Mouse (Mus musculus) hindbrain, embryonic 11.5 days (tissue): ENCODE data around the gene Msmo1. TPM values are rescaled to one million over a fixed set of nuclear protein-coding genes. Genes with fewer than 3 reads are reported as not detected.

Experiments used
- ATAC-seq: fragments of 200-750 bp; cut with Nextera tagmentation; 2 replicates; pipeline ENCODE4 v1.8.0; 2017; ENCODE audit warnings: mild to moderate bottlenecking, moderate TSS enrichment, moderate library complexity; ENCODE audit not compliant: low FRiP score
- DNase-seq: peaks from one replicate; pipeline ENCODE4 v3.0.0-alpha.2; 2015; ENCODE audit warnings: low spot score
- H3K27ac ChIP-seq: fragments of 300-500 bp; sonication (generic); 2 replicates; pipeline ENCODE4 v1.5.1; 2014; ENCODE audit warnings: mild to moderate bottlenecking, low read depth, low read length
- H3K27me3 ChIP-seq: fragments of 300-500 bp; sonication (generic); 2 replicates; pipeline ENCODE4 v1.6.1; 2014; ENCODE audit warnings: mild to moderate bottlenecking, low read length, moderate library complexity, mixed read lengths; ENCODE audit not compliant: control insufficient read depth, insufficient read depth
- H3K36me3 ChIP-seq: fragments of 300-500 bp; sonication (generic); 2 replicates; pipeline ENCODE4 v1.6.1; 2014; ENCODE audit warnings: mild to moderate bottlenecking, low read length, moderate library complexity, mixed read lengths; ENCODE audit not compliant: control insufficient read depth, insufficient read depth
- H3K4me1 ChIP-seq: fragments of 300-500 bp; sonication (generic); replicated peaks from 2 replicates; pipeline ENCODE4 v1.6.1; 2014; ENCODE audit warnings: low read length, mixed read lengths; ENCODE audit not compliant: control insufficient read depth, insufficient read depth
- H3K4me2 ChIP-seq: fragments of 300-500 bp; sonication (generic); replicated peaks from 2 replicates; pipeline ENCODE4 v1.6.1; 2014; ENCODE audit warnings: mild to moderate bottlenecking, low read depth, low read length
- H3K4me3 ChIP-seq: fragments of 300-500 bp; sonication (generic); 2 replicates; pipeline ENCODE4 v1.5.1; 2014; ENCODE audit warnings: low read depth, low read length
- H3K9ac ChIP-seq: fragments of 300-500 bp; sonication (generic); 2 replicates; pipeline ENCODE4 v1.6.1; 2014; ENCODE audit warnings: low read depth, low read length
- H3K9me3 ChIP-seq: fragments of 300-500 bp; sonication (generic); 2 replicates; pipeline ENCODE4 v1.6.1; 2016; ENCODE audit warnings: low read length; ENCODE audit not compliant: control insufficient read depth
- WGBS: fragments of 180-500 bp; shearing (Covaris S2); extraction: QIAGEN DNeasy Blood & Tissue Kit; methylation state at CpG from one replicate; pipeline ENCODE4 v1.1.7; 2014; 5-methylcytosine and 5-hydroxymethylcytosine counted together
- polyA plus RNA-seq: library from polyadenylated mRNA; unstranded; fragments of >200 nt; fragmentation: Nextera tagmentation; extraction: Ambion mirVana; gene quantifications from 2 replicates; pipeline ENCODE4 v1.2.1, GENCODE M21; 2014

Gene Msmo1
- polyA plus RNA-seq, 1 experiment from 2014 or later = 238 TPM

DNA sequence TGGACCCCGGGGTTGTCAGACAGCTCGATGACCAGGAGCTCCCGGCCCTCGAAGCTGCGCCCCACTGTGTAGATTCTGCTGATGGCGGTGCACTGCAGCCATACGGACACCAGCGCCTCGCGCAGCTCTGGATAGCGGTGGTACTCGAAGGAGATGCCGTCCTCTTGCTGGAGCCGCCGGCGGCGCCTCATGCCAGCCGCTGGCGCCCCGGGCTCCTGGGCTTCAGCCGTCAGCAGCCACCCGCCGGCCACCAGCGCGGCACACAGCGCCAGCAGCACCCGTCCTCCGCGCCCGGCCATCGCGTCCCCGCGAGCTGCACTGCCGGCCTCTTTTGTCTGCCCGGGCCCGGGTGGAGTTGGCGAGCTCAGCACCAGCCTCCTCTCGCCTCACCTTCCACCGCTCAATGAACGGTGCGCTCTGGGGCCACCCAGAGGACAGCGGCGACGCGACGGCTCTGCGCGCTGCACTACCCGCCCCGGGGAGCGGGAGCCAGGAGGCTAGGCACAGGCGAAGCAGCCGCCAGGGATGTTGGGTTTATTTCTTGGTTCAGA lies 40.9 kb downstream of the Msmo1 start, which contains the start of gene Cpe:
Gene Cpe, minus strand, starts transcription at position 404 of the 551 bp plus-strand sequence.
- H3K36me3 ChIP-seq = no peaks in the 10 kb centered on the region
- DNase-seq = peak; percentile 88
- H3K4me1 ChIP-seq = no peaks in the 10 kb centered on the region
- H3K9ac ChIP-seq = peak within 1 kb of the TSS; percentile 93
- no peaks in the 10 kb centered on the region for H3K27me3 ChIP-seq
- no peaks in the 10 kb centered on the region for H3K9me3 ChIP-seq
- H3K4me3 ChIP-seq = peak within 1 kb of the TSS; percentile 72
- peak within 1 kb of the TSS; percentile 66 for H3K4me2 ChIP-seq
- ATAC-seq = peak; percentile 99
- WGBS = 0% methylated on average over 49 of the region's 54 CpGs
- peak within 1 kb of the TSS; percentile 93 for H3K27ac ChIP-seq

DNA sequence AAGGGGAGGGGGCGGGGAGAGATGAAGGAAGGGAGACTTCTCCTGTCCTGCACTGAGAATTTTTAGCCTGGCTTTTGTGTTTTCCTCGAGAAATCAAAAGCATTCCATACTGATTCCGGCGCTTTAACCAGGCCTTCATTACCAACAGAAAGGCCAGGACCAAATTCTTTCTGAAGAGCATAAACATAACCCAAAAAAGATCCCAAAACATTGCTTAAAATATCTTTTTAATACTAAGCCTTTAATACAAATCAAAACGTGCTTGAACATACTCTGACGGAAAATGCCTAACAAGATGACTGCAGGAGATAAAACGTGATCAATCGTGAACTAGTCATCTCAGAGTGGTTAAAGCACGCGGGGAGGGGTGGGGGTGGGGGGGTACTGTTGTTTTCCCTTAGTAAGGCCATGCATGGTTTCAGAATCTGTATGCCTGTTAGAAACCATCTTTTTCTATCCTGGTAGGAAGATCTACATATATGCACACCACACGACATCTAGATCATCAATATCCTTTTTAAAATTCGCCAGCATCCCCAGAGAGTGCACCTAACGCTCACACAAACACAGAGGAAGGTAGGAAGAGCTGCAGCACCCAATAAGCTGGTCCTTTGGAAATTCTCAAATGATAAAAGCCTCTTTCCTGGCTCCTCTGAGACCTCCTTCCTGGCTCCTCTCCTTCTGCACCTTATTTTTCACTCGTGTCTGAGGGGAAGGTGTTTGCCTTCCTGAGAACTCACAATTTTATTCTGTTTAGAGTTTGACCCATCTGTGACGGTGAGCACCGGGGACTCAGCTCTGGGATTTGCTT lies 41.8 kb downstream of the Msmo1 start:
- H3K4me1 ChIP-seq = no peaks in the 10 kb centered on the region
- WGBS = 10% methylated on average over 16 of the region's 16 CpGs
- ATAC-seq = no peak
- H3K4me2 ChIP-seq = peak overlapping the region; percentile 66
- H3K27me3 ChIP-seq = no peaks in the 10 kb centered on the region
- no peaks in the 10 kb centered on the region for H3K9me3 ChIP-seq
- no peaks in the 10 kb centered on the region for H3K36me3 ChIP-seq
- peak overlapping the region; percentile 93 for H3K27ac ChIP-seq
- DNase-seq = peak; percentile 48
- peak overlapping the region; percentile 93 for H3K9ac ChIP-seq
- H3K4me3 ChIP-seq = peak overlapping the region; percentile 72

DNA sequence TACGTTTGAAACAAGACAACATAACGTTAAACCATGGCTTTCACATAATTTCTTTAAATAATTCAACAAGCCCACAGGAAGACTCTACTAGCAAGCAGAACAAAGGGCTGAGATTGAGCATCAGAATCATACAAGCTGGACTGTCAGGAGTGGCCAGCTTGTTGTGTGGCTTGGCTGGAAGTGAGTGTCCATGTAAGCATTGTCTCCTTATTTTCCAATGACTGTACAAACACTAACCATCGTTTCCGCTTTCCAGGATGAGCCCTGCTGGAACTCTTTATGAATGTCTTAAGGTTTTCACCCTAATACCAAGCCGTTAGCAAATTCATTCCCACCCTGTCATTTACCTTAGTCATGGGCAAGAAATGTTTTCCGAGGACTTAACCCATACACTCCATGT lies 42.7 kb downstream of the Msmo1 start:
- ATAC-seq (no peak), DNase-seq (no peak)
- Histone ChIP-seq H3K9ac (no peak overlapping the region), H3K27ac (no peak overlapping the region), H3K4me2 (peak overlapping the region; percentile 16), H3K36me3 (no peaks in the 10 kb centered on the region), H3K4me3 (no peak overlapping the region), H3K9me3 (no peaks in the 10 kb centered on the region), H3K27me3 (no peaks in the 10 kb centered on the region), H3K4me1 (no peaks in the 10 kb centered on the region)
- 85% methylated on average over 6 of the region's 6 CpGs for WGBS

DNA sequence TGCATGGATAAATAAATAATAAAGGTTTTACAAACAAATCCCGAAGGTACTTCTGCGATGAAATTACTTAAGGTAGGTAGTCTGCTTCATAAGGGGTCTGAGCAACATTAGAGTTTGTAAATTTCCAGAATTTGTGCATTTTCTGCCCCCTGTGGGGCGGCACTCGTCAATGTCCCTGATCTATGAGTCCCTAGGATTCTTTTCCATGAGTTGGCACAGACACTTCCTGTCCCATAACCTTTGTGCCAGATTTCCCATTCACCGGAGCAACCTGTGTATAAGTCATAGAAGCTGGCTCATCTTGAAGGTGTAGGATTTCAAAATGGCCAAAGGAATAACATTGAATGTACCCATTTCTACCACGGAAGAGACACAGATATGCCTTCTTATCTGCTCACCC lies 43.3 kb downstream of the Msmo1 start:
- ATAC-seq (no peak), DNase-seq (no peak)
- H3K36me3 ChIP-seq = no peaks in the 10 kb centered on the region
- no peak overlapping the region for H3K9ac ChIP-seq
- WGBS = 78% methylated on average over 6 of the region's 6 CpGs
- H3K27me3 ChIP-seq = no peaks in the 10 kb centered on the region
- no peak overlapping the region for H3K4me2 ChIP-seq
- no peak overlapping the region for H3K4me3 ChIP-seq
- no peaks in the 10 kb centered on the region for H3K4me1 ChIP-seq
- no peak overlapping the region for H3K27ac ChIP-seq
- no peaks in the 10 kb centered on the region for H3K9me3 ChIP-seq

DNA sequence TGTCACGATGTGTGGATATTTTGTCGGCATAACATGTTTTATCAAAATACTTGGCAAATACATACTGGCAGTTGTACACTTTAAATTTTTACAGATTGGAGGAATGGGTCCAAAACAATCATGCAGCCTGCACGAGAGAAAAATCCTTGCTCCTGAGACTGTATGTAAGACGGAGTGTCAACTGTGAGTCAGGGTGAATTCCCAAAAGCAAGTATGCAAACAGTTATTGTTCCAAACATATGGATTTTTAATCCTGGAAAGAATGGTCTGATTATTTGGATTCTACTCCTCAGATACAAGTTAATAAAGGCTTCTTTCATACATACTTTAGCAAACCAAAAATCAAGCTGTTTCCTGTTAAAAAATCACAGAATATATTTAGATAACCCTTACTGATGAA lies 44.9 kb downstream of the Msmo1 start:
- ATAC-seq (no peak), DNase-seq (no peak)
- Histone ChIP-seq H3K4me1 (no peaks in the 10 kb centered on the region), H3K27ac (no peak overlapping the region), H3K9me3 (no peaks in the 10 kb centered on the region), H3K9ac (no peak overlapping the region), H3K4me2 (no peak overlapping the region), H3K4me3 (no peak overlapping the region), H3K27me3 (no peaks in the 10 kb centered on the region), H3K36me3 (no peaks in the 10 kb centered on the region)
- 82% methylated on average over 4 of the region's 4 CpGs for WGBS

DNA sequence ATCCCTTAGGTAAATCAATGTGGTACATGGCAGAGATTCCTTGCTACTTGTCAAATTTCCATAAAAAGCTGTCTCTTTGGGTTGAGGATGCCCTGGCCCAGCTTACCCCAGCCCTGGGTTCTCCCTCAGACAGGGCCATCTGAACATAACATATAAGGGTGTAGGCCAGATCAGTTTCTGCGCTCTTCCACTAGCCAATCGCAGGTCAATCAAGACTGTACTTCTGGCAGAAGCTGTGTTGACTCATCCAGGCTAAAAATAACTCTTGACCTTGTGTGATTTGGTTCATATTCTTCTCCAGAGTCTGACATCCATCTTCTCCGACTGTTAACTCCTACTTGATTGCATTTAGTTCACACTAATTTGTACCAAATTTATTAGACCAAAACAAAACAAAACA lies 45.4 kb downstream of the Msmo1 start:
- Histone ChIP-seq H3K27ac (no peak overlapping the region), H3K36me3 (no peaks in the 10 kb centered on the region), H3K9ac (no peak overlapping the region), H3K27me3 (no peaks in the 10 kb centered on the region), H3K9me3 (no peaks in the 10 kb centered on the region), H3K4me2 (no peak overlapping the region), H3K4me3 (no peak overlapping the region), H3K4me1 (no peaks in the 10 kb centered on the region)
- DNase-seq (no peak), ATAC-seq (no peak)
- 95% methylated on average over 3 of the region's 3 CpGs for WGBS

DNA sequence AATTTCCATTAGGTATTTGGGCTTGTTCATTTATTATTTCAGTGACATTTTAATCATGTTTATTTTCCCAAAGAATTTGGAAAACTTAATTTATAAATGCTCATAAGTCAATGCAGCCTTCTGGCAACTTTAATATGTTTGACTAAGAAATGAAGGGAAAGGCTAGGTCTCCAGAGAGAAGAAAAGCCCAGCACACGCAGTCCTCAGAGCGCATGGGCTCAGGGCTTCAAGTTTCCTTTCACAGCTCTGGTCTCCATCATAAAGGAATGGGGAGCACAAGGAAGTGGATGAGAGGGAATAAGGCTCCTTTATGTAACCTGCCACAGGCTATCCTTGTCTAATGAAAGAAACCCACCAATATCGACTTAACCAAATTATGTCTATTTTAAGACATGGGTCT lies 51.1 kb downstream of the Msmo1 start:
- Histone ChIP-seq H3K4me2 (no peak overlapping the region), H3K9me3 (no peaks in the 10 kb centered on the region), H3K4me3 (no peak overlapping the region), H3K4me1 (no peaks in the 10 kb centered on the region), H3K27me3 (no peaks in the 10 kb centered on the region), H3K27ac (no peak overlapping the region), H3K9ac (no peak overlapping the region), H3K36me3 (no peaks in the 10 kb centered on the region)
- DNase-seq (no peak), ATAC-seq (no peak)
- WGBS = 83% methylated on average over 3 of the region's 3 CpGs

DNA sequence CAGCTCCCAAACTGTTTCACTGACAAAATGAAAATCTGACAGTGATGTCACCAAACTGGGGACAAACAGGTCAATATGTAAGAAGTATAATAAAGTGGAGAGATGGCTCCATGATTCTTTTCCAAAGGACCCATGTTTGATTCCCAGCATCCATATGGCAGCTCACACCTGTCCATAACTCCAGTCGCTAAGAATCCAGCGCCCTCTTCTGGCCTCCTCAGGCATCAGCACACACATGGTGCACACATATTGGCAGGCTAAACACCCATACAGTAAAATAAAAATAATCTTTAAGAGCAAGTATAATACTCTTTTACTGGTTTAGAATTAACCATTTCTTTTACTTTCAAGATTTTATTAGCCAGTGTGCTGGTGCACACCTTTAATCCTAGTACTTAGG lies 57.2 kb downstream of the Msmo1 start:
- ATAC-seq = no peak
- no peaks in the 10 kb centered on the region for H3K36me3 ChIP-seq
- 68% methylated on average over 2 of the region's 2 CpGs for WGBS
- H3K4me1 ChIP-seq = no peaks in the 10 kb centered on the region
- H3K4me3 ChIP-seq = no peak overlapping the region
- no peaks in the 10 kb centered on the region for H3K9me3 ChIP-seq
- H3K9ac ChIP-seq = no peak overlapping the region
- DNase-seq = no peak
- H3K27ac ChIP-seq = no peak overlapping the region
- H3K27me3 ChIP-seq = no peaks in the 10 kb centered on the region
- H3K4me2 ChIP-seq = no peak overlapping the region
